Mouse (Mus musculus): ENCODE results near the gene Rbfox3.

Rbfox3 gene

DNA sequence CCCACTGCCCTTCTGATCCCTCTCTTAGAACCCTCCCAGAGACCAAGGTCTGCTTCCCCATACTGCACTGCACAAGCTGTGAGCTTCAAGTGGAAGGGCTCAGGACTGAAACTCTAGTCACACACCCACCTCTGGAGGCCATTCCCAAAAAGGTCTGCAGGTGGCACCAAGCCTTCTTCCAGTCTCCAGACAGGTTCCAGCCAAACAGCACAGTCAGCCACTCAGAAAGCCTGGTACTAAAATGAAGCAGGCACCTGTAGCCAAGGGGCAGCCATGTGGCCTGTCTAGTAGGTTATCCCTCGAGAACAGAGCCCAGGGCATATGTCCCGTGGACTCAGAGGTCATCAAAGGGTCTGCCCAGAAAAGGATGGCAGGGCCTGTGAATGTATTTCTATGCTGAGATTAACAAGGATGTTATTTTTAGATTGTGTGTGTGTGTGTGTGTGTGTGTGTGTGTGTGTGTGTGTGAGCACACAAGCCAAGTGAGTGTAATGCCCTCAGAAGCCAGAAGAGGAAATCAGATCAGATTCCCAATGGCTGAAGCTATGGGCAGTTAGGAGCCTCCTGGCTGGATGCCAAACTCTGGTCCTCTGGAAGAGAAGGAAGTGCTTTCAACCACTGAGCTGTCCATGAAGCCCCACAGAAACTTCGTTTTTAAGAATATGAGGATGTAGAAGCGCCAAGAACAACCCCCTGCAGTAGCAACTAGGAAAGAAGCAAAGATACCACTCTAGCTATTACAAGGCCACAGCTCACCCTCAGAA is at the start of gene Rbfox3:
Gene Rbfox3, minus strand, starts transcription at position 291 of the 764 bp plus-strand sequence.
- DNase-seq, result peak in 1 of 2 experiments; percentile 12

DNA sequence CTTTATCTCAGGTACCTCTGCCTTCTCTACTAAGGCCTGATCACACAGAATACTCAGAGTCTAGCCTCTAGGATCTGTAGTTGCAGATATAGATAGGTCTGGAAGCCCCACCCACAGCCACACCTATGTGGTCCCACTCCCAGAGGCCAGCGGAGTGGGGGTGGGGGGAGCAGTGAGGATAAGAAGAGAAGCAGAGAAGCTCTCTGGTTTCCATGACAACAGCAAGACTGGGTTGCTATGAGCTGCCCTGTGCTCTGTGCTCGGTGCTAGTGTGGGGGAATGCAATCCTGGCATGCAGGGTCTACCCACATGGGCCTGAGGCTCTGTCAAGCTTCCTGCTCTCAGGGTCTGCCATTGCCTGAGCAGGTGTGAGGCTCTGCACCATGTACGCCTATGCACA is 49.3 kb upstream of the Rbfox3 start:
- DNase-seq, result no peak

DNA sequence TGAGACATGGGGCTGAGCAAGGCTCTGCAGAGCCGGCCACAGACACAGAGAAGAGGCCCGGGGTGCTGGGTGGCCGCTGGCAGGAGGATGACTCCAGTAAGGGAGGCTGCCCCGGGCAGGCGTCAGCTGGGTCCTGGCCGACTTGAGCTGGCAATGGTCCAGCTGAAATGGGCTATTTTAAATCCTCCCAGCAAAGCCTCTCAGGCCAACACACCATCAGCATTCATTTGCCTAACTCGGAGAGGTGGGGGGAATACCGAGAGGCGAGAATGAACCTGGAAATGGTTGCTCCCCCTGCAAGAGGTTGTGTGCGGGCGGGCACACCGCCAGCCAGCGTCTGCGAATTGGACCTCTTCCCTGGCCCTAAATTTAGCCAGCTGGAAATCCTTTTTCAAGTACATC is 45.7 kb upstream of the Rbfox3 start:
- peak in 1 of 2 experiments; percentile 8 for DNase-seq

DNA sequence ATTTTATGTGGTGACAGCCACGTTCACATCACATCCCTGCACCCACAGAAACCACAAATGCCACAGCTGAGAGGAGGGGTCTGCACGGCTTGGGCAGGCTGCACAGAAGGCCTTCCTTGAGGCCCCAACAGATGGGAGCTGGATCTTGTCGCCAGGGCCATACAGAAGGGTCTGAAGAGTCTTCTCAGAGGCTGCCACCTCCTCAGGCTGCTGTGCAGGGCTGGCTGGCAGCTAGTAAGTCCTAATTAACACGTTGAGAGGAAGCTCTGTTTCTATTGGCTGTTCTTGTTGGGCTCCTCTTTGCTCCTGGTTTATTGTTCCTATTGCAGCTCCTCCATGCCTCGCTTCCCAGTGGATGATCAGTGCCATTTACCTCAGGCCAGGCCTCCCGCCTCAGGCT is 43.6 kb upstream of the Rbfox3 start:
- no peak for DNase-seq

DNA sequence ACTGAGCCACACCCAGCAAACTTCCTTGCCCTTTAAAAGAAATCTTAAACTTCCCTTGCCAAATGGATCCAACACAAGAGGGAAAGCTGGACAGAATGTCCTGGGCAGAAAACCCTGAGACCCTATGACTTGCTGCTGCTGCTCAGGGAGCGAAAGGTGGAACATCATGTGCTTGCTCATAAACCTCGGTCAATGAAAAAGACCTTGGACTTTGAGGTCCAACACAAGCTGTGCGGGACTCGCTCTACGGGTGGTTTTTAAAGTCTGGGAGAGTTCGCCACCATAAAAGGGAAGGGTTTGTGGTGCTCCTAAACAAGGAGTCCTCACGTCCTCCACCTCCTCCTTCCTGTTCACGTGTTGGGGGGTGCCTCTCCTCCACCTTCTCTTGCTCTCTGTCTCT is 34.5 kb upstream of the Rbfox3 start:
- no peak for DNase-seq

DNA sequence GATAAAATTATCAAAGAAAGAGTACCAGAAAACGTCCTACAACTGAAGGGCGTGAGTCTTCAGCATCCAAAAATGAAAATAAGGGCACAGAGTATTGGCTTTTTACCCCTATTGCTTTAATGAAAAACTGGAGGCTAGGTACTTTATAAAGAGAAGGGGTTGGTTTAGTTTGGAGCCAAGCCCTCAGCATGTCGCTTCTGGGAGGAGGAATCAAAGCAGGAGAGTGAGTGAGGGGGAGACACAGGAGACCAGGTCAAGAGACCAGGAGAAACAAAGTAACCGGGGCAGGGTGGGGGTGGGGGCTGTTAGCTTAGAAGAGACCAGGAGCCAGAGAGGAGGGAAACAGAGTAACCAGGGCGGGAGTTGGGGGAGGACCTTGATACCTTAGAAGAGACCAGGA is 29.9 kb upstream of the Rbfox3 start:
- DNase-seq, result no peak

DNA sequence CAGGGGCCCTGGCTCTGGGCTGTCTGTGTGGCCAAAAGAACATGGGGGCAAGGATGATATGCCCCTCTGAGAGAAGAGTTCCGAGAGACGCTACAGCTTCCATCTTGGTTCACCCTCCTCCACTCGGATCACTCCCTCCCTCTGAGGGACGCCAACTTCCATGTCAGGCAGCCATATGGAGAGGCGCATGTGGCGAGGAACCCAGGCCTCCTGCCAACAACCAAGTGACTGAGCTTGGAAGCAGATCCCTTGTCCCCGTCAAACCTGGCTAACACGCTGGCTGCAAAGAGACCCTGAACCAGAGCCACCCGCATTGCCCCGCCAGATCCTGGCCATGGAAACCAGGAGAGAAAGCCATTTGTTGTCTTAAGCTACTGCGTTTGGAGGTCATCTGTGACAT is 29.1 kb upstream of the Rbfox3 start:
- no peak for DNase-seq

DNA sequence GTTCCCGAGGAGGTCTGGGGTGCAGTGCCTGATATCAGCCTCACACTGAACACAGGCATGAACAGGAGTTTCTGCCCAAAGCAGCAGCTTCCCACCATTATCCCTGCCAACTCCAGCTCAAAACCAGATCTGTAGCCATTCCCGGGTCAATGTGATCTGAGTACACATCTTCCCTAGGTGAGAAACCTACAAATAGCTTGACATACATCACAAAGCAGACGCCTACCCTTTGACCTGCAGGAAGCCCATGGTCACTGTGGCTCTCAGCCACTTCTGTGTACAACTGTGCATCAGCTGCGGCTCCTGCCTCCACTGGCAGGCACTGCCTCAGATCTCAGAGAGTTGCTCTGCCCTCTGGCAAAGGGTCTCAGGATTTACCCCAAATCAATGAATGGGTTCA is 28.3 kb upstream of the Rbfox3 start:
- DNase-seq, result no peak

DNA sequence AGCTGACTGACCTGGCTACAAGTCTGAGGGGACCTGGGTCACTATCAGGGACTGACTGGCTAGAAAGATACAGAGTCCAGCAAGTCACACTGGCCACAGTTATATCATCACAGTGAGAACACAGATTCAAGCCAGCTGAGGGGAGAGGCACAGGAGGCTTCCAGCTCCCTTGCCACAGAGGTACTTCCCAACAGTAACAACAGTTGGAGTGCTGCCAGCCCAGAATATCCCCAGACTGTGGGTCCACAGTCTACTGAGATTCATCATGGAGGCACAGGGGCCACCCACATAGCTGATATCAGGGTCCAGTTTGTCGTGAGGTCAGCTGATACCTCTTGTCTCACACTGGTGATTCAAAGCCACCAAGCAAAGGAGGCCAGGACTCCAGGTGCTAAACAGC is 23.5 kb upstream of the Rbfox3 start:
- DNase-seq, result no peak

DNA sequence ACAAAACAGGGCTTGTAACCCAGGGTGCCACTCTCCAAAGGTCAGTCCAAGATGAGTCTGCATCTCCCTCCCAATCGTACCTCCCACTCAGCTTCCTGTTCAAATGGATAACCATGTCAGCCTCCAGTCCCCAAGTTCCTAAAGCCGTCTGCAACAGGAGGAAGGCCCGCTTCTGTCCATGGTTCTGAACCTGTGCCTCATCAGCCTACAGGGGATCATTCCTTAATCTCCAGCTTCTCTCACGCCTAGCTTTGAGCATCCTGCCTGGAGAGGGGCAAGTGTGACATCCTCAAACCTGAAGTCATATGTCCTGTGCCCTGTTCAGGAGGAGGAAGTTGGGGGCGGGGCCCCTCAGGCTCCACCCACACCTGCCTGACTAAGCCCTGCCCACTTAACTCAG is 15.7 kb upstream of the Rbfox3 start:
- DNase-seq, result peak in 1 of 2 experiments; percentile 8

DNA sequence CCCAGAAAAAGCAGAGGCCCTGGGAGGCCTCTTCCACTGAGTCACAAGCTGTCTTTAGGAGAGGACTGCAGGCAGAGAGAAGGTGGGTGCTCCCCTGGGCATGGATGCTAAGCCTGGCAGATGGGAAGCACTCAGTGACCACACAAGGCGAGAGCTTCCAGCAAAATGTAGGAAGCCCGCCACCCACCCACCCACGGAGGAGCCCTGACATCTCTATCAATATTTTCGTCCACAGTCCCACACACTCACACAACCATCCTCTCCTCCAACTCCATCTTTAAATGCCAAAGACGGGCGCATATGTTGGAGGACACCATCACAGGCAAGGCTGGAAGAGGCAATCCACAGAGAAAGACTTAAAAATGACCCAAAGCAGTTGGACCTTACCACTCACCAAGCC is 10.5 kb upstream of the Rbfox3 start:
- no peak for DNase-seq

DNA sequence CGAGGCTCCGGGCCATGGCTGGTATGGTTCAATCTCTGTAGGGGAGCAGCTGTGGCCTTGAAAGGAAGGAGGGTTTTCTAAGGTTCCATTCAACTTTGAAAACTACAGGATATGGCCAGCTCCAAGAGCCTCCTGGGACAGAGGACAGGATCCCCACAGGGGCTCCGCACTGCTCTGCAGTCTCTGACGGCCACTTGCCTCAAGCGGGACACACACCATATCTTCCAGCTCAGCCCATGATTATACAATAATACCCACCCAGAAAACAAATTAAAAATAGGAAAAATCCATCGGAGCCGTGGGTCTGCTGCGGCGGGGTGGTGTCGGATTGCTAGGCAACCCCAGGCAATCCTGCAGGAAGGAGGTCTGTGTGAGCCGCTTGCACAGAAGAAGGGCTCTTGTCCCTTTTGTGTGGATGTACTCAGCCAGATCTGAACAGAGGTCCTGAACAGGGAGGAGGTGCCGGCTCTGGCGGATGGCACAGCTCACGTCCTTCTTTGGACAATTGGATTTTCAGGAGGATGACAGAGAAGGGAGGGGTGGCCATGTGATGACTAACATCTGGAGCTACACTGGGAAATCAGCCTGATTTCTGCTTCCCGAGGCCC is 5.1 kb upstream of the Rbfox3 start:
- no peak for DNase-seq

DNA sequence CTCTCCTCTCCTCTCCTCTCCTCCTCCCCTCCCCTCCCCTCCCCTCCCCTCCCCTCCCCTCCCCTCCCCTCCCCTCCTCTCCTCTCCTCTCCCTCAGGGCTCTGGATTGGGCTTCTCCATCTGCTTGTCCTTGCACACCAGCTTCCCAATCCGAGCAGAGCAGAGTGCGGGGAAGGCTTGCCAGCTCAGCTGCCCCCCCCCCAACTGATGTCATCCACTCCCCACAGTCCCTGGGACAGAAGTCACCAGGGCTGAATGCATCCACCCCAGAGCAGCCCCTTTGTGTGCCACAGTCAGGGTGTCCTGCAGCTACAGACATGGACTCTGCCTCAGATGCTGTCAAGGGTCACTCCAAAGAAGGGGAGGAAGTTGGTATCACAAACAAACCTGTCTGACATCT is 4.5 kb upstream of the Rbfox3 start:
- no peak for DNase-seq

DNA sequence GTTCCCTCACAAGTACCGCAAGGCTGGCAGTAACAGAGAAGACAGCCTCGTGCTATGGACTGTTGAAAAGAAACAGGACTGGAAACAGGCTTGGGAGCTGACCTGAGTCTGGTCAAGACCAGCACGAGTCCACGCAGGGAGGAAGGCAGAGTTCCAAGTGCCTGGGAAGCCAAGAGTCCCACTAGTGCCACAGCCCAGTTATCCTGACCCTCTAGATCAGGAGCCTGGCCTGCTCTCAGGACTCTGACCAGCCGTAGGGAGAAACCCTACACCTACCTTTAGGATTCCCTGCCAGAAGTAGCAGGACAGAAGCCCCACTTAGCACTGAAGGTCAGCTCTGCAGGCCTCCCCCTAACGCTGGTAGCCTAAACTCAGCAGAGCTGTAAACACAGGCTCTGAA is 1.3 kb upstream of the Rbfox3 start:
- no peak for DNase-seq

DNA sequence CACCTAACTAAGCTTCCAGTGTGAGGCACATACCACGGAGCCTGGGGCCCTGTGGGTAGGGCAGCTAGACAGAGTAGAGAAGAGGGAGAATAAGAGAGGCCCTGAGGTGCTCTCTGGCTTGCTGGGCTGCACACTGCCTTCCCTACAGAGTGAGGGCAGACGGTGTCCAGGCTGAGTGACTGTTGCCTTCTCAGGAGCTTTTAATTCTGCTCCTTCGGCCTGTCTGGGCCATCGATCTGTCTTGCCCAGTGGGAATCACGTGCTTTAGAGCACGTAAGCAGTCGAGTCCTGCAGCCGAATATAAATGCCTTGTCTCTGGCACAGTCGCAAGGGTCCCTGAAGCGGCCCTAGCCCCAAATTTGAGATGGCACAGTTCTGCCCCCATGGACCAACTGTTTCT is 641 bp downstream of the Rbfox3 start:
- no peak for DNase-seq

DNA sequence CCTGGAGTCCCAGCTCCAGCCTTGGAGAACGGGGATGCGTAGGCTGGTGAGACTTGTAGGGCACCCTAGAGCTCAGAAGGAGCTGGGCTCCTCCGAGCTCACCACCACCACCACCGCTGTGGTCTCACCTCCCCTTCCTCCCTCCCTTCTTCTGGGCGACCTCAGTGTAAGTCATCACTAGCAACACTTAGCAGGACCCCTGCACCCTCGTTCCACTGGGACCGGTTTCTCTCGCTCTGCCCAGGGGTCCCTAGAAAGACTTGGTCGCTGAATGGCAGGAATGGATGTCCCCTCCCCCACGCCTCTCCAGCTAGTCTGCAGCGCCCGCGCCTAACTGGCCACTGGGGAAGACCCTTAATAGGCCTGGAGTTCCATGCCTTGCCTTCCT is 1.6 kb downstream of the Rbfox3 start:
- DNase-seq, result no peak

DNA sequence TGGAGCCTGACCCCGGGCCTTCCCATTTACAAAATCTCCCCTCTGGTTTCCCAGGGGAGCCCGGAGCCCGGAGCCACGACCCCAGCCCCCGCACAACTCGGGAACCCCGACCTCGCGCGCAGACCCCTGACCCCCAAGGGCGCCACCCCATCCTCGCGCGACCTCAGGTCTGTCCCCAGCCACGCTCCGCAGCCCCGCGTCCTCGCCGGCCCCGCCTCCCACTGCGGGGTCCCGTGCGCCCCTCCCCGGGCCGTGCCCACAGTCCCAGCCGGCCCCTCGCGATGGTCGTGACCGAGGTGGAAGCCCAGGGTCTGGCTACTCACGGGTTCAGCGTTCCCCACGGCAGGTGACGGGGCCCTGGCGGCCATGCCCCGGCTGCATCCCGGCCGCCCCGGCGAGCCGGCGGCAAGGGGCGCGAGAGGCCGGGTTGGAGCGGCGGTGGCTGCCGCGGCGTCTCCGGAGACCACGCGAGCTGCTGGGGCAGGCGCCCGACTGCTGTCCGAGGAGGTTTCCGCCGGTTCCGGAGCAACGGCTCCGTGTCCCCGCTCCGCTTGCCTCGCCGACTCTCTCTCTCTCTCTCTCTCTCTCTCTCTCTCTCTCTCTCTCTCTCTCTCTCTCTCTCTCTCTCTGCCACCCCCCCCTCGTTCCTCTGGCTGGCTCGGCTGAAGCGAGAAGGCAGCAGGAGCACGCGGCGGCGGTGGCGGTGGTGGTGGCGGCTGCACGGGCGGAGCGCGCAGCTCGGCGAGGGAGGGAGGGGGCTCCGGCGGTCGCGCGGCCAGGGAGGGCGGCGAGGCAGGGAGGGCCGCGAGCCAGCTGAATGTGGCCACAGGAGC is 2.2 kb downstream of the Rbfox3 start:
- DNase-seq, result no peak

DNA sequence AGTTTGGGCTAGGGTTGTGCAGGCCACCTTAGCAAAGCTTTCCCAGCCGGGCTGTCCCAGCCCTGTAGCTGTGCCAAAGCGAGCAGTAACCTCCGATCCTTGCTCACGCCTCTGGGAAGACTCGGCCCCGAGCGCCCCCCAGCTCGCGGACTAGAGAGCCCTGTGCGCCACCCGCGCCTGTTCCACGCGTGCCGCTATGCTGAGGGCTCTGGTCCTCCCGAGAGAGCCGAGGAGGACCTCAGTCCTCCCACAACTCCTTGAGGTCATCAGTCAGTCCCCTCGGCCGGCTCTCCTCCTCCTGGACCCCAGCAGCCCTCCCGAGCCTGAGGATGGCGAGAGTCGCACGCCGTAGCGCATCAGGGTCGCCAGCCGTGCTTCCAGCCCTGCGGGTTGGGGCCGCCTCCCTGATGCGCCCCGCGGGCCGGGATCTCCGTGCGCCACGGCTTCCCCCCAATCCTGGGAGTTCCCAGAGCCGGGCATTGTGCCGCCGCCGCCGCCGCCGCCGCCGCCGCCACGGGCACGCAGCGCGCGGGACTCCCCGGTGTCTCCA is 2.9 kb downstream of the Rbfox3 start:
- no peak for DNase-seq

DNA sequence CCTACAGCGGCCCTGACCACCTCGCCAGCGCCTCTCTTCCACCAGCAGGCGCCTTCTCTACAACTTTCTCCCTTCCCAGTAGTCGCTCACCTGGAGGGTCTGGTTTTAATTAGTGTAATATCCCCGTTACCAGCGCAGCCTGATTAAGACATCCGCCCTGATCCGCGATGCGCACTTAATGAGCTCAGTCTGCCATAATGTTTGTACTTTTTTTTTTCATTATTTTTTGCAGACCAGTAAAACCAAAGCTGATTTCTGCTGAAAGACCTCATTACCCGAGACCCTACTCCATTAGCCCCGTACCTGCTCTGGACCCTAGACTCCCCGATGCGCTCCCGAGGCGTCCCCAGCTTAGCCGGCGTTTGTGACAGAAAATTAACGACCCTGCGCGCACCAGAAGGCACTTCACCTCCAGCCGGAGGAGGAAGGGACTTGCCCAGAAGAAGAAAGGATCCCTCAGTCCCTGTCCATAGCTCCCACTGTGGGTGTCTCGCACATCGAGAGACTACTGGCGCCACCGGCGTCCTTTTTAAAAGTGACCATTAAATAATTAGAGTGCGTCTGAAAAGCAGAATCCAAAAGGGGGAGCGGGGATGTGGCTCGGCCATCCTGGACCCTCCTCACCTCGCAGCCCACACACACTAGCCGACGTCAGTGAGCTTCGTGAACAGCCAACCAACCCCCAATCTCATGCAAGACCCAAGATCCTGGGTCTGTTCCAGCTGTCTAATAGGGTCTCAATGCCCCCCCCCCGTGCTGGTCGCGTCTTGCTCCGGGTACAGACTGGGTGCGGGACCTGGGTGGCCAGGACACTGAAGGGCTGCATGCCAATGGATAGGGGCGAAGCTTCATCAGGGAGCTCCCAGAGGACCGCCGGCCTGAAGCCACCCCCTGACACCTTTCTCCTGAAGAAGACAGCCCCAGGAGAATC is 3.7 kb downstream of the Rbfox3 start:
- DNase-seq, result no peak

DNA sequence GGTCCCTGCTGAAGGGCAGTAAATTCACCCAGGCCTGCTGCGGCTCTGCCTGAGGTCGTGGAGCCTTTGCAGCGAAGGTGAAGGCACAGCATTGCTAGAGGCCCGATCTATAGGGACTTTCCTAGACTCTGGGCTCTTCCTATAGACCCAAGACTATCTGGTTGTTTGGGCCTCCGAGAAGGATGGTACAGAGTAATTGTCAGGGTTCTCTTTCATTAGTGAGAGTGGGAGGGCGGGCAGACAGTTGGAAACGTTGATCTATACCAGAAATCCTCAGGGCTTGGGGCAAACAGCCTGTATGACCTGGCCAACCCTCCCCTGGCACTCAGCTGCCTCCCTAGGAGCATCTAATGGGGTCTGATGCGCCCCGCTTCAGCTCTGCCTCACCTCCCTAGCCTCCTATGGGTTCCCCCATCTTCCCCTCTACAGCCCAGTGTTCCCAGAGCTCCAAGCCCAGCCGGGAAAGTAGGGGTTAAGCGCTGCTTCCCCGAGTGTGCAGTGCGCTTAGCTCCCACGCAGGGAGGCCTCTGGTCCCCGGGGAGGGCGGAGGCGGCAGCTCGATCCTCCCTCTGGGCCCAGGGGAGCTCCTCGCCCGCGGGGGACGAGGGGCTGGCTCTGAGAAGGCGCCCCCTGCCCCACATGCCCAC is 4.5 kb downstream of the Rbfox3 start:
- no peak for DNase-seq

DNA sequence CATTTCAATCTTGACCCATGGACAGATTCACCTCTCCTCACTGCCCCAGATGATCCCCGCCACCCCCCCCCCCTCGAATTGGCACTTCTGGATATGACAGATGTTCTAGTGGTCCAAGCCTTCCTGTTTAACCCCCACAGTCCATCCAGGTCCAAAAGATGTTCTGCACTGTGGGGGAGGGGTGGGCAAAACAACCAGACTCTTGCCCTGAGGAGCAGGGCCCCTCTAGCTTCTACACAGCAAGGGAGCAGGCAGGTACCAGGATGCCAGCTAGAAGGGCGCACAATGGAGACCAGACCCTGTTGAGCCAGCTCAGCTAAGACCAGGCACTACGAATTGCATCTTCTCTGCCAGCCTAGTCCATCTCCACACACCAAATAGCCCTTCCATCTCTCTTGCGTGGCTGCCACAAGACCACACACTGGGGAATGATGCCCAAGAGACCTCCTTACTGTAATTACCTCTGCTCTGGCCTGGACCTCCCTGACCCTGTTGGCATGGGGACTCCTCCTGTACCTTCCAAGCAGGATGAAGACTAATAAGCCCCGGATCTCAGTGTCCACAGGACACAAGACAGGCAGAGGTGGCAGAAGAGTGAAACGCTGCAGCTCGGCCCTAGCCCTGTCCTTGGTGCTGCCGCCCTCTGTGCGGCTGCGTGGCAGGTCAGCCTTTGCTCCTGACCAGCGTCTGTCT is 5.1 kb downstream of the Rbfox3 start:
- DNase-seq, result no peak

Measured in kidney, postnatal 25 days (tissue).